Mouse (Mus musculus) megakaryocyte, embryonic 14.5 days (primary cell): ENCODE results near the gene Hamp.

ENCODE experiments used
- FLI1 ChIP-seq: IDR thresholded peaks from 2 replicates; pipeline ENCODE4 v1.6.1; 2012; ENCODE audit warnings: low read length, inconsistent platforms, mixed read lengths
- GATA1 ChIP-seq: IDR thresholded peaks from 3 replicates; pipeline ENCODE4 v1.6.1; 2012; ENCODE audit warnings: mixed read lengths, low read length, inconsistent platforms, borderline replicate concordance

- no peak for TF ChIP-seq FLI1
- no peak for TF ChIP-seq GATA1
Measured at GRCm38 (mm10) chr7:30958109-30958865, 14.5 kb upstream of the Hamp start.
